Mouse (Mus musculus): ENCODE measurements around the gene Trnp1. TPM values are rescaled to one million over a fixed set of nuclear protein-coding genes. Genes with fewer than 3 reads are reported as not detected.

Trnp1 gene
- polyA plus RNA-seq, 1 experiment from 2014 or later = not detected

- no peak for DNase-seq
- no peak overlapping the region for H3K9ac ChIP-seq (replicated peaks)
- H3K4me3 ChIP-seq (ENCODE audit: low read depth, low read length) = no peak overlapping the region
- ATAC-seq = no peak
- H3K4me2 ChIP-seq (ENCODE audit: low read depth, low read length) = no peak overlapping the region
- H3K27ac ChIP-seq (ENCODE audit: low read depth) = no peak overlapping the region
- no peak for TF ChIP-seq CTCF (IDR thresholded peaks at IDR 0.05; ENCODE audit: low read depth)
- TF ChIP-seq EP300 (IDR thresholded peaks at IDR 0.05; ENCODE audit: low read depth) = no peak
- no peaks in the 10 kb centered on the region for H3K9me3 ChIP-seq (ENCODE audit: low read length)
- no peaks in the 10 kb centered on the region for H3K36me3 ChIP-seq (replicated peaks; ENCODE audit: insufficient read depth, low read length)
- H3K4me1 ChIP-seq (ENCODE audit: insufficient read depth) = no peaks in the 10 kb centered on the region
- 68% methylated on average over 1 of the region's 1 CpGs for WGBS (ENCODE audit: insufficient replicate concordance)
- H3K27me3 ChIP-seq (ENCODE audit: insufficient read depth, low read length) = no peaks in the 10 kb centered on the region
Measured at GRCm38 (mm10) chr4:133460006-133460405, 38.3 kb downstream of the Trnp1 start.

- Histone ChIP-seq H3K9ac (replicated peaks) (no peak overlapping the region), H3K4me3 (ENCODE audit: low read depth, low read length) (no peak overlapping the region), H3K27me3 (ENCODE audit: insufficient read depth, low read length) (no peaks in the 10 kb centered on the region), H3K4me1 (ENCODE audit: insufficient read depth) (no peaks in the 10 kb centered on the region), H3K9me3 (ENCODE audit: low read length) (no peaks in the 10 kb centered on the region), H3K36me3 (replicated peaks; ENCODE audit: insufficient read depth, low read length) (no peaks in the 10 kb centered on the region), H3K27ac (ENCODE audit: low read depth) (no peak overlapping the region), H3K4me2 (ENCODE audit: low read depth, low read length) (no peak overlapping the region)
- DNase-seq (peak; percentile 41), ATAC-seq (0 out of 2 replicates have a peak, but pooled peaks have one; percentile 19)
- WGBS (ENCODE audit: insufficient replicate concordance) = 34% methylated on average over 3 of the region's 3 CpGs
- peak; percentile 36; the same call in 1 of the 2 replicates for TF ChIP-seq CTCF (IDR thresholded peaks at IDR 0.05; ENCODE audit: low read depth)
- no peak for TF ChIP-seq EP300 (IDR thresholded peaks at IDR 0.05; ENCODE audit: low read depth)
Measured at GRCm38 (mm10) chr4:133458044-133458443, 40.3 kb downstream of the Trnp1 start.

GRCm38 (mm10) chr4:133452433-133452832 is 45.9 kb downstream of the Trnp1 start:
- Histone ChIP-seq H3K9ac (replicated peaks) (no peak overlapping the region), H3K4me1 (ENCODE audit: insufficient read depth) (no peaks in the 10 kb centered on the region), H3K9me3 (ENCODE audit: low read length) (no peaks in the 10 kb centered on the region), H3K4me2 (ENCODE audit: low read depth, low read length) (no peak overlapping the region), H3K4me3 (ENCODE audit: low read depth, low read length) (no peak overlapping the region), H3K27ac (ENCODE audit: low read depth) (no peak overlapping the region), H3K36me3 (replicated peaks; ENCODE audit: insufficient read depth, low read length) (no peaks in the 10 kb centered on the region), H3K27me3 (ENCODE audit: insufficient read depth, low read length) (no peaks in the 10 kb centered on the region)
- ATAC-seq = no peak
- DNase-seq = no peak
- TF ChIP-seq CTCF (IDR thresholded peaks at IDR 0.05; ENCODE audit: low read depth) (no peak), EP300 (IDR thresholded peaks at IDR 0.05; ENCODE audit: low read depth) (no peak)
- WGBS (ENCODE audit: insufficient replicate concordance) = 55% methylated on average over 7 of the region's 7 CpGs

- H3K4me2 ChIP-seq (ENCODE audit: low read depth, low read length) = no peak overlapping the region
- H3K27me3 ChIP-seq (ENCODE audit: insufficient read depth, low read length) = no peaks in the 10 kb centered on the region
- WGBS (ENCODE audit: insufficient replicate concordance) = 7% methylated on average over 10 of the region's 10 CpGs
- DNase-seq (peak; percentile 88), ATAC-seq (no peak)
- H3K27ac ChIP-seq (ENCODE audit: low read depth) = no peak overlapping the region
- H3K36me3 ChIP-seq (replicated peaks; ENCODE audit: insufficient read depth, low read length) = no peaks in the 10 kb centered on the region
- H3K9me3 ChIP-seq (ENCODE audit: low read length) = no peaks in the 10 kb centered on the region
- no peak overlapping the region for H3K9ac ChIP-seq (replicated peaks)
- no peaks in the 10 kb centered on the region for H3K4me1 ChIP-seq (ENCODE audit: insufficient read depth)
- TF ChIP-seq EP300 (IDR thresholded peaks at IDR 0.05; ENCODE audit: low read depth) (no peak), CTCF (IDR thresholded peaks at IDR 0.05; ENCODE audit: low read depth) (peak; percentile 97)
- no peak overlapping the region for H3K4me3 ChIP-seq (ENCODE audit: low read depth, low read length)
Measured at GRCm38 (mm10) chr4:133451536-133451935, 46.8 kb downstream of the Trnp1 start.

- H3K4me3 ChIP-seq (ENCODE audit: low read depth, low read length) = no peak overlapping the region
- ATAC-seq (no peak), DNase-seq (peak; percentile 65)
- H3K9me3 ChIP-seq (ENCODE audit: low read length) = no peaks in the 10 kb centered on the region
- WGBS (ENCODE audit: insufficient replicate concordance) = 25% methylated on average over 13 of the region's 13 CpGs
- no peaks in the 10 kb centered on the region for H3K4me1 ChIP-seq (ENCODE audit: insufficient read depth)
- H3K36me3 ChIP-seq (replicated peaks; ENCODE audit: insufficient read depth, low read length) = no peaks in the 10 kb centered on the region
- no peaks in the 10 kb centered on the region for H3K27me3 ChIP-seq (ENCODE audit: insufficient read depth, low read length)
- no peak overlapping the region for H3K27ac ChIP-seq (ENCODE audit: low read depth)
- H3K9ac ChIP-seq (replicated peaks) = no peak overlapping the region
- TF ChIP-seq EP300 (IDR thresholded peaks at IDR 0.05; ENCODE audit: low read depth) = no peak
- peak; percentile 89 for TF ChIP-seq CTCF (IDR thresholded peaks at IDR 0.05; ENCODE audit: low read depth)
- H3K4me2 ChIP-seq (ENCODE audit: low read depth, low read length) = no peak overlapping the region
Measured at GRCm38 (mm10) chr4:133449726-133450125, 48.6 kb downstream of the Trnp1 start.

GRCm38 (mm10) chr4:133448708-133449388 is 49.5 kb downstream of the Trnp1 start:
- Histone ChIP-seq H3K4me1 (ENCODE audit: insufficient read depth) (no peaks in the 10 kb centered on the region), H3K27me3 (ENCODE audit: insufficient read depth, low read length) (no peaks in the 10 kb centered on the region), H3K27ac (ENCODE audit: low read depth) (no peak overlapping the region), H3K4me2 (ENCODE audit: low read depth, low read length) (no peak overlapping the region), H3K9ac (replicated peaks) (no peak overlapping the region), H3K4me3 (ENCODE audit: low read depth, low read length) (no peak overlapping the region), H3K9me3 (ENCODE audit: low read length) (no peaks in the 10 kb centered on the region), H3K36me3 (replicated peaks; ENCODE audit: insufficient read depth, low read length) (no peaks in the 10 kb centered on the region)
- ATAC-seq (no peak), DNase-seq (no peak)
- TF ChIP-seq EP300 (IDR thresholded peaks at IDR 0.05; ENCODE audit: low read depth) (no peak), CTCF (IDR thresholded peaks at IDR 0.05; ENCODE audit: low read depth) (no peak)
- 56% methylated on average over 8 of the region's 8 CpGs for WGBS (ENCODE audit: insufficient replicate concordance)
